15 mouse cellular contexts compared by ENCODE assay signal in genomic region chr12:41417099-41417498, GRCm38 (mm10).
DNase-seq lines count a peak whose midpoint lies in the region; ATAC-seq and TF ChIP-seq lines count a peak whose summit lies in the region.
"Had no signal": no experiment of that assay in that cellular context is flagged by ENCODE, and none has a peak within 500 bp of the region (broad histone marks: within the 10 kb centered on the region; RNA-seq: fewer than 3 reads in every experiment).

No protein-coding gene starts in this region.

- TF ChIP-seq EP300 in heart, adult 2 months (IDR thresholded peaks at IDR 0.05; ENCODE audit: insufficient read depth, low read depth, low read length) = no peak

- H3K79me2 ChIP-seq in heart, adult 2 months (replicated peaks; ENCODE audit: control insufficient read depth, insufficient read depth, low read length) = no peaks in the 10 kb centered on the region

- H3K4me3 ChIP-seq in intestine, embryonic 15.5 days (replicated peaks) = no peak overlapping the region
- H3K4me3 ChIP-seq in heart, adult 2 months = no peak overlapping the region
- H3K4me3 ChIP-seq: forebrain, embryonic 15.5 days; heart, embryonic 13.5 days; left cerebral cortex, adult 2 months had no signal

- no peaks in the 10 kb centered on the region for H3K36me3 ChIP-seq in intestine, embryonic 15.5 days
- no peaks in the 10 kb centered on the region for H3K36me3 ChIP-seq in heart, adult 2 months (ENCODE audit: control insufficient read depth, insufficient read depth, low read length)
- H3K36me3 ChIP-seq: forebrain, embryonic 15.5 days; heart, embryonic 13.5 days had no signal

- 25% methylated on average over 3 of the region's 3 CpGs for WGBS in intestine, embryonic 15.5 days
- WGBS in large intestine, adult 2 months = 15% methylated on average over 3 of the region's 3 CpGs
- WGBS in heart, adult 2 months = 57% methylated on average over 3 of the region's 3 CpGs

- no peak for TF ChIP-seq CTCF in heart, adult 2 months (IDR thresholded peaks at IDR 0.05)

- H3K9me3 ChIP-seq in intestine, embryonic 15.5 days = no peaks in the 10 kb centered on the region
- H3K9me3 ChIP-seq: forebrain, embryonic 15.5 days; heart, embryonic 13.5 days had no signal

- no peak overlapping the region for H3K9ac ChIP-seq in intestine, embryonic 15.5 days
- no peak overlapping the region for H3K9ac ChIP-seq in heart, adult 2 months (ENCODE audit: low read depth, low read length)
- H3K9ac ChIP-seq: forebrain, embryonic 15.5 days; heart, embryonic 13.5 days had no signal

- peak; percentile 77; the same call in 1 of the 2 replicates for ATAC-seq in intestine, embryonic 15.5 days
- ATAC-seq: forebrain, embryonic 15.5 days had no signal

- H3K27me3 ChIP-seq in intestine, embryonic 15.5 days (replicated peaks) = no peaks in the 10 kb centered on the region
- H3K27me3 ChIP-seq in heart, adult 2 months (ENCODE audit: control insufficient read depth, insufficient read depth, low read length) = no peaks in the 10 kb centered on the region
- H3K27me3 ChIP-seq: forebrain, embryonic 15.5 days; heart, embryonic 13.5 days had no signal

- H3K27ac ChIP-seq in intestine, embryonic 15.5 days = no peak overlapping the region
- no peak overlapping the region for H3K27ac ChIP-seq in heart, adult 2 months
- H3K27ac ChIP-seq: forebrain, embryonic 15.5 days; heart, embryonic 13.5 days; left cerebral cortex, adult 2 months; macrophage had no signal

- intact Hi-C loops in heart, adult 2 months (cut with DNase I) = no loop called here
- intact Hi-C loops in left cerebral cortex, postnatal 4 days (cut with DNase I) = no loop called here

- 0 out of 2 replicates have a peak, but pooled peaks cover 4% of the 10 kb centered on the region for H3K4me1 ChIP-seq in intestine, embryonic 15.5 days (replicated peaks)
- no peaks in the 10 kb centered on the region for H3K4me1 ChIP-seq in heart, adult 2 months (ENCODE audit: control insufficient read depth, insufficient read depth, low read length)
- H3K4me1 ChIP-seq: forebrain, embryonic 15.5 days had no signal

- TF ChIP-seq POLR2A in heart, adult 2 months (IDR thresholded peaks at IDR 0.05; ENCODE audit: insufficient read depth, low read depth, low read length) = no peak

- no peak overlapping the region for H3K4me2 ChIP-seq in intestine, embryonic 15.5 days (replicated peaks)
- H3K4me2 ChIP-seq: forebrain, embryonic 15.5 days; heart, embryonic 13.5 days had no signal

- DNase-seq in large intestine, adult 2 months (ENCODE audit: low read depth, low spot score) = peak; percentile 28
- peak; percentile 71 to 82 for DNase-seq in lung, adult 18-20 months
- peak; percentile 47 to 69 for DNase-seq in lung, postnatal 4 days
- DNase-seq in heart, adult 2 months = no peak
- DNase-seq in left cerebral cortex, postnatal 4 days = no peak
- no peak for DNase-seq in gastrocnemius, postnatal 4 days (ENCODE audit: low spot score in 2 of 2)
- DNase-seq: cerebellum, adult 11-12 months; gastrocnemius, postnatal 10 days; kidney, adult 18-20 months; kidney, postnatal 4 days had no signal

Comparison
In these comparisons a context has a peak if more than half of its experiments do, and no peak if none do; other contexts are left out.
1. DNase-seq: peak in large intestine, adult 2 months (single experiment), lung, adult 18-20 months (2 of 2) and lung, postnatal 4 days (2 of 2); none in heart, adult 2 months (0 of 2), left cerebral cortex, postnatal 4 days (single experiment) and gastrocnemius, postnatal 4 days (0 of 2).